Mouse (Mus musculus) testis, adult 2 months (tissue): ENCODE measurements around the gene B4galnt4. TPM values are rescaled to one million over a fixed set of nuclear protein-coding genes. Genes with fewer than 3 reads are reported as not detected.
A peak's percentile ranks its signal among the peaks of the same experiment; 100 is the strongest.

ENCODE experiments used
- H3K27ac ChIP-seq: fragments of 200-500 bp; 2 replicates; pipeline ENCODE4 v1.5.1; 2012; ENCODE audit warnings: low read depth, low read length; ENCODE audit not compliant: control insufficient read depth, insufficient read depth
- H3K27me3 ChIP-seq: fragments of 200-500 bp; 2 replicates; pipeline ENCODE4 v1.6.1; 2012; ENCODE audit warnings: mild to moderate bottlenecking, low read length, moderate library complexity; ENCODE audit not compliant: control insufficient read depth, insufficient read depth
- H3K36me3 ChIP-seq: fragments of 200-500 bp; 2 replicates; pipeline ENCODE4 v1.6.1; 2012; ENCODE audit warnings: mild to moderate bottlenecking, low read length; ENCODE audit not compliant: control insufficient read depth, insufficient read depth
- H3K4me1 ChIP-seq: fragments of 200-500 bp; 2 replicates; pipeline ENCODE4 v1.6.1; 2012; ENCODE audit warnings: low read length; ENCODE audit not compliant: control insufficient read depth, insufficient read depth
- H3K4me3 ChIP-seq: fragments of 200-500 bp; 2 replicates; pipeline ENCODE4 v1.5.1; 2012; ENCODE audit warnings: low read depth, mild to moderate bottlenecking, low read length, moderate library complexity, mixed read lengths; ENCODE audit not compliant: control insufficient read depth
- CTCF ChIP-seq: fragments of 200-500 bp; IDR thresholded peaks from 2 replicates; pipeline ENCODE4 v1.5.1; 2012; ENCODE audit warnings: low read depth, mild to moderate bottlenecking, inconsistent platforms, low read length, moderate library complexity; ENCODE audit not compliant: control insufficient read depth, insufficient read depth, insufficient replicate concordance
- POLR2A ChIP-seq: fragments of 200-500 bp; IDR thresholded peaks from 2 replicates; pipeline ENCODE4 v1.6.1; 2012; ENCODE audit warnings: low read depth, mild to moderate bottlenecking, inconsistent platforms, low read length, moderate library complexity; ENCODE audit not compliant: control insufficient read depth
- polyA plus RNA-seq: library from polyadenylated mRNA; depleted of rRNA; stranded (reverse); fragments of >200 nt; gene quantifications from 2 replicates; pipeline ENCODE4 v1.2.3, GENCODE M21; 2012

B4galnt4 gene
- polyA plus RNA-seq, 1 experiment, result 18.0 TPM

DNA sequence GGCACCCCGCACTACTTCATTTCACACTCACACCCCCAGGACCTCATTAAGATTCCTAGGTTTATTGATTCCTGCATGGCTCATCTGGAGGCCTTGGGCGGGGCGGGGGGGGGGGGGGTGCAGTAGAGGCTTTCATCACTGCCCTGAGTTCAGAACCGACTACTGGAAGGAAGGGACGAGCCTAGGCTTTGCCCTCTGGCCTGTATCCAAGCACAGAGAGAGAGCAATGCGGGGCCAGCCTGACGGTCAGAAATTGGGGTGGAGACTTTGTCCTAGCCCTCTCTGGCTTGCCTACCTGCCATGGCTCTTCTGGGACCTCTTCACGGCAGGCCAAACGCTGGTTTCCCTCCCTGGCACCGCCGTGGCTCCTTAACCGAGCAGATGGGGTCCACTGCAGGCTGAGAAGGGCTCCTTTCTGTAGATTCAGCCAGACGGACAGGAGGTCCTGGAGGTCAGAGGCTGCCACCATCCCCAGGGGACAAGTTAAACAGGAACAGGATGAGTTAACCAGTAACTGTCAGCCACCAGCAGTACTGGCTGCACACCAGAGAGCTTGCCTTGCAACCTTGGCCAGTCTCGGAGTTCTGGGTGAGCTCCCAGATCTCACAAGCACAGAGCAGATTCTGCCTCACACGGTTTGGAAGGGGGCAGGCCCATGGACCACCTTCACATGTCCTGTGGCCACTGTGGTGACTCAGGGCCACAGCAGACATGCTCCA, 33.7 kb downstream of the B4galnt4 start:
- Histone ChIP-seq H3K4me3 (no peak overlapping the region), H3K4me1 (peaks cover 13% of the 10 kb centered on the region), H3K27ac (no peak overlapping the region), H3K36me3 (no peaks in the 10 kb centered on the region), H3K27me3 (no peaks in the 10 kb centered on the region)
- no peak for TF ChIP-seq CTCF

DNA sequence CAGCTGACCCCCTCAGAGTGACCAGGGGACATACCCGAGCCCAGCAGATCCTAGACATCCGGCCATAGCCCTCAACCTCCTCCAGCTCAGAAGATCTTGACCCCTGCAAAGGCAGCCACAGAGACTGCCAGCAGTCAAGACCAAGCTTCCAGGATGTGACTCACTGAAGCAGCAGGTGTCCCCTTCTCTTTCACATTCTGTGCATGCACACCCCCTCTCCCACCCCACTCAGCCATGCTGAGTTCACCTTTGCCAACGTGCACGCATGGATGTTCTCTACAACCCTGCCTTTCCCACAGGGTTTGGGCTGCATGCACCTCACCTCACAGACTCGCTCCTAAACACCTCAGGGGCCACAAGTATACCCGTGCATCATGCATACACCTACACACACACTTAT, 35.1 kb downstream of the B4galnt4 start:
- Histone ChIP-seq H3K27me3 (no peaks in the 10 kb centered on the region), H3K36me3 (no peaks in the 10 kb centered on the region), H3K27ac (no peak overlapping the region), H3K4me3 (no peak overlapping the region), H3K4me1 (peaks cover 19% of the 10 kb centered on the region)
- no peak for TF ChIP-seq CTCF
- no peak for TF ChIP-seq POLR2A

DNA sequence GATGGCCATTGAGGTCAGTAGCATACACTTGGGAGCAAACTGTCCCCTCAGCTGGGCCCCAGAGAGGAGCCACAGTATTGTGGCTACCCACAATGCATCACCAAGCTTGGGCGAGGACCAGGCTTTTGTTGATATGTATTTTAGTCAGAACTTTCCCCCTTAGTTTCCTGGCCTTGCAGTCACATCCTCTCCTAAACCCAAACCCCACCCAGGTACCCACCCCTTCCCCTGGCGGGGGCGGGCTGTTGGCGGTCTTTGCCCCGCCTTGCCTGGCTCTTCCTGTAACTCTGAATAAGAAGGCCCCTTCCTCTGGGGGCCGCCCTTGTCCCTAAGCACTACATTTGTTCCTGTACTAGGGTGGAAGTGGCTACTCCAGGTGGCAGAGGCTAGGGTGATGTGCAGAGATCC, 35.7 kb downstream of the B4galnt4 start:
- H3K4me1 ChIP-seq, result peaks cover 19% of the 10 kb centered on the region
- TF ChIP-seq CTCF (no peak), POLR2A (no peak)
- no peak overlapping the region for H3K4me3 ChIP-seq
- H3K27ac ChIP-seq, result no peak overlapping the region
- no peaks in the 10 kb centered on the region for H3K27me3 ChIP-seq
- H3K36me3 ChIP-seq, result no peaks in the 10 kb centered on the region

DNA sequence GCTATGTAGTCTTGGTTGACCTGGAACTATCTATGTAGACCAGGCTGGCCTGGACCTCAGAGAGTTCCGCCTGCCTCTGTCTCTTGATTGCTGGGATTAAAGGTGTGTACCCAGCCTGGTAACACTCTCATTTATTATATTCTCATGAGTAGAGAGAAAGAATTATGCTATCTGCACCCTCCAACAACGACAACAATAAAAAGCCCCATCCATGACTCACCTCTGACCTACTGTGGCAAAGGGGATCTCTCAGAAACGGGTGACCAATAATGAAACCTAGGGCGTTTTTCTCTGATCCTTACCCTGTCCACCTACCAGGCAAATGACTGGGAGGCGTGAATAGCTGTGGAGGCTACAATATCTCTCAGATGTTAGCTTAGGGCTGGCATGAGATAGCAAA, 36.3 kb downstream of the B4galnt4 start:
- no peaks in the 10 kb centered on the region for H3K27me3 ChIP-seq
- H3K4me3 ChIP-seq, result no peak overlapping the region

DNA sequence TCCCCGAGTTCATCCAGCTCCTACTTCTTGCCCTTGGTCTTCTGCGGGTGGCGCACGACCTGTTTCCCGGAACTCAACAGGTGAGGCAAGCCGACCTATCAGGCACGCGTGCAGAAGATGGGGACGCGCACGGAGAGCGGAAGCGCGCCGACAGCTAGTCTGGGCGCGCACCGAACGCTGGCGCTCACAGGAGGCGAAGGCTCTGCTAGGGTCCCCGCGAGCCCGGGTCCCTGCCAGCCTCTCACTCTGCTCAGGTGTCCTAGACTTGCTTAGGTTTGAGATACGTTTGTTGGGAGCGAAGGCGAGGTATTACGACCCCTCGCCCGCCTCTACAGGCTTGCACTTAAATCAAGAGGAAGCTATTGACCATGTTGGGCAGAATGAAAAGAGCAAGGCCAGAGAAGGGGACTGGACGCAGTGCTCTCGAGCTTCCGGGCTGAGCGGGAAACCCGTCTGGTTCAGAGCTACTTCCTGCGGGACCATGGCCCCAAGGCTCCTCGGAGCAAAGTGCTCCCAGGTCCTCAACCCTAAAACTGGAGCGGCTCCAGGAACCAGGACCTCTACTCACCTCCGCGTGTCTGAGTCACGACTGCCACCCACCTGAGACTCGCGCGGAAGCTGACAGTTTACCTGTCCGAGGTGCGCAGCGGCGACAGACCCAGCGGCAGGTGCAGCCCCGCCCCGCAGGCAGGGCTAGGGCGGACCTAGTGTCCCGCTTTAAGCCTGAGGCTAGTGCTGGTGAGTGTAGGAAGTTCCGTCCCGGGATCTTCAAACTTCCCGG, 39.2 kb downstream of the B4galnt4 start, which contains the start of gene Sigirr:
Gene Sigirr, minus strand, starts transcription at position 662 of the 781 bp plus-strand sequence.
- Histone ChIP-seq H3K36me3 (no peaks in the 10 kb centered on the region), H3K27me3 (no peaks in the 10 kb centered on the region), H3K4me3 (peak within 1 kb of the TSS; percentile 69), H3K4me1 (peaks cover 9% of the 10 kb centered on the region), H3K27ac (no peak within 1 kb of the TSS)
- no peak for TF ChIP-seq CTCF
- peak; percentile 28 for TF ChIP-seq POLR2A

More for the DNA sequence above, 36.3 kb downstream of the B4galnt4 start:
- Histone ChIP-seq H3K27ac (no peak overlapping the region), H3K4me1 (peaks cover 17% of the 10 kb centered on the region), H3K36me3 (no peaks in the 10 kb centered on the region)
- TF ChIP-seq CTCF (no peak), POLR2A (no peak)

DNA sequence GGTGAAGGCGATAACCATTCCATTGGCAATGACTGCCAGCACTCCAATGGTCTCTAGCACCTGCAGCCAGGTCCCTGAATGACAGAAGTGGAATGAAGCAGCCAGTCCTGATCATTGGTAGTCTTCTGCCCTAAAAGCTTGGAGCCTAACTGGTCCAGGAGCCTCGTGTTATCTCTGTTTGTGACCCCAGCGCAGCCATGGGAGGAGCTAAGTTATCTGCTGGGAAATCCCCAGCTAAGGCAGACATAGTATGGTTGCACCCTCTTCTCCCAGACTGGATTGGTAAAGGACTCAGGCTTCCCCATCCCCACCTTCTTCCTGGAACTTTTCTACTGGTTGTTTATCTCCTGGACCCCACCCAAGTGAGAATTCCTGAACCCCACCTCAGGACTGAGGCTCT, 42.3 kb downstream of the B4galnt4 start:
- Histone ChIP-seq H3K4me3 (no peak overlapping the region), H3K36me3 (no peaks in the 10 kb centered on the region), H3K27me3 (no peaks in the 10 kb centered on the region), H3K27ac (no peak overlapping the region), H3K4me1 (peaks cover 9% of the 10 kb centered on the region)
- TF ChIP-seq CTCF, result no peak
- no peak for TF ChIP-seq POLR2A

DNA sequence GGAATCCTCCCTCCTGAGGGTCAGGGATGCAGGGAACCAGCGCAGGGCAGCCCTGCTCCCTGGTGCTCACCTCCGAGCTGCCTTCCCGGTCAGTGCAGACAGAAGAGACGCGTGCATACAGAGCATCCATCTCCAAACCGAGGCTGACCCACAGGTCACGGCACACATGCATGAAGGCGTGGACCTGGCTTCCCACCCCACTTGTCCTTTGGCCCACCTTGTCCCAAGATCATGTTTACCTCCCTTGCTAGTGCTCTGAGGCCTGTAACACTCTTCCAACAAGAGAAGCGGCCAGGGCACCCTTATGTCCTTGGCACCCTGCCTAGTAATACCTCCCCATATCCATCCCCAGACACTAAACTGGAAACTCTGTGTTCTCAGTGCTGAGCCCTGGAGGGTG, 55.0 kb downstream of the B4galnt4 start:
- no peak overlapping the region for H3K4me3 ChIP-seq
- TF ChIP-seq CTCF (no peak), POLR2A (no peak)

DNA sequence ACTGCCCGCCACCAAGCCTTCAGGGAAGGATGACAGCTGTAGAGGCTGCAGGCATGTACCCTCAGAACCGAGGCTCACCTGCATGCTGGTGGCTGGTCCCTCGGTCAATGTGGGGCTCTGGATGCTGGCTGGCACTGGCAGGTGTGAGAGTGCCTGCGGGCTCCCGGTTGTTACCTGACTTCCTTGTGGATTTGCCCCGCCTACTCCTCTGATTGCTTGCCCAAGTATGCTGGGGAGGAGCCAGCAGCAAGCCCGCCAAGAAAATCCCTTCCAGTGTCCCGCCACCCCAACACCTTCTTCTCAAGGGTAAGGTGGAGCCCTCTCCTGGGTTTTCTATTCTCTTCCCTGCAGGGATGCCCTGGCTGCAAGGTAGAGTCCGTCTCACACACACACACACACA, 56.7 kb downstream of the B4galnt4 start, which contains the start of gene Ano9:
Gene Ano9, minus strand, starts transcription at position 171 of the 400 bp plus-strand sequence.
- H3K27me3 ChIP-seq, result no peaks in the 10 kb centered on the region

More for the DNA sequence above, 55.0 kb downstream of the B4galnt4 start:
- H3K27me3 ChIP-seq, result no peaks in the 10 kb centered on the region
- H3K36me3 ChIP-seq, result no peaks in the 10 kb centered on the region
- no peaks in the 10 kb centered on the region for H3K4me1 ChIP-seq
- no peak overlapping the region for H3K27ac ChIP-seq

More for the DNA sequence above, 56.7 kb downstream of the B4galnt4 start, which contains the start of gene Ano9:
- Histone ChIP-seq H3K27ac (no peak within 1 kb of the TSS), H3K36me3 (no peaks in the 10 kb centered on the region), H3K4me3 (no peak within 1 kb of the TSS), H3K4me1 (peaks cover 3% of the 10 kb centered on the region)
- no peak for TF ChIP-seq CTCF
- no peak for TF ChIP-seq POLR2A
